Mouse (Mus musculus) ES-Bruce4 (cell line): ENCODE results near the gene Zcchc13.

ENCODE experiments used
- EP300 ChIP-seq: IDR thresholded peaks from 2 replicates; pipeline ENCODE4 v1.6.1; 2011; ENCODE audit warnings: low read depth, low read length; ENCODE audit not compliant: insufficient read depth
- POLR2A ChIP-seq: IDR thresholded peaks from one replicate; pipeline ENCODE4 v1.8.1; 2011; ENCODE audit warnings: low read length; ENCODE audit not compliant: insufficient read depth

GRCm38 (mm10) chrX:103605473-103605872 lies 24.9 kb upstream of the Zcchc13 start:
- TF ChIP-seq POLR2A, result no peak
- no peak for TF ChIP-seq EP300
